Mouse (Mus musculus) liver, embryonic 15.5 days (tissue): ENCODE data around the gene Spata13. TPM values are rescaled to one million over a fixed set of nuclear protein-coding genes. Genes with fewer than 3 reads are reported as not detected.

ENCODE experiments used
- ATAC-seq: fragments of 200-750 bp; cut with Nextera tagmentation; 2 replicates; pipeline ENCODE4 v1.8.0; 2017; ENCODE audit warnings: moderate number of reproducible peaks, mild to moderate bottlenecking, moderate library complexity; ENCODE audit not compliant: insufficient read depth
- H3K27ac ChIP-seq: fragments of 300-500 bp; sonication (generic); replicated peaks from 2 replicates; pipeline ENCODE4 v1.5.1; 2015; ENCODE audit warnings: mild to moderate bottlenecking, inconsistent platforms
- H3K27me3 ChIP-seq: fragments of 300-500 bp; sonication (generic); 2 replicates; pipeline ENCODE4 v1.6.1; 2015; ENCODE audit warnings: mild to moderate bottlenecking, inconsistent platforms
- H3K36me3 ChIP-seq: fragments of 300-500 bp; sonication (generic); replicated peaks from 2 replicates; pipeline ENCODE4 v1.6.1; 2015; ENCODE audit warnings: moderate library complexity, mild to moderate bottlenecking, inconsistent platforms
- H3K4me1 ChIP-seq: fragments of 300-500 bp; sonication (generic); replicated peaks from 2 replicates; pipeline ENCODE4 v1.6.1; 2015; ENCODE audit warnings: inconsistent platforms
- H3K4me2 ChIP-seq: fragments of 300-500 bp; sonication (generic); 2 replicates; pipeline ENCODE4 v1.6.1; 2015; ENCODE audit warnings: moderate library complexity, mild to moderate bottlenecking, inconsistent platforms
- H3K4me3 ChIP-seq: fragments of 300-500 bp; sonication (generic); replicated peaks from 2 replicates; pipeline ENCODE4 v1.5.1; 2015; ENCODE audit warnings: mild to moderate bottlenecking, inconsistent platforms
- H3K9ac ChIP-seq: fragments of 300-500 bp; sonication (generic); 2 replicates; pipeline ENCODE4 v1.6.1; 2015; ENCODE audit warnings: moderate library complexity, mild to moderate bottlenecking, inconsistent platforms
- H3K9me3 ChIP-seq: fragments of 300-500 bp; sonication (generic); replicated peaks from 2 replicates; pipeline ENCODE4 v1.6.1; 2016; ENCODE audit warnings: inconsistent platforms
- WGBS: fragments of 180-500 bp; shearing (Covaris S2); methylation state at CpG from one replicate; pipeline ENCODE4 v1.1.7; 2015; ENCODE audit warnings: mixed read lengths; ENCODE audit not compliant: insufficient replicate concordance; 5-methylcytosine and 5-hydroxymethylcytosine counted together
- polyA plus RNA-seq: library from polyadenylated mRNA; unstranded; fragments of >200 nt; fragmentation: Nextera tagmentation; extraction: Ambion mirVana; gene quantifications from 2 replicates; pipeline ENCODE4 v1.2.1, GENCODE M21; 2015

Gene Spata13
- polyA plus RNA-seq, 1 experiment from 2014 or later: 18.2 TPM

DNA sequence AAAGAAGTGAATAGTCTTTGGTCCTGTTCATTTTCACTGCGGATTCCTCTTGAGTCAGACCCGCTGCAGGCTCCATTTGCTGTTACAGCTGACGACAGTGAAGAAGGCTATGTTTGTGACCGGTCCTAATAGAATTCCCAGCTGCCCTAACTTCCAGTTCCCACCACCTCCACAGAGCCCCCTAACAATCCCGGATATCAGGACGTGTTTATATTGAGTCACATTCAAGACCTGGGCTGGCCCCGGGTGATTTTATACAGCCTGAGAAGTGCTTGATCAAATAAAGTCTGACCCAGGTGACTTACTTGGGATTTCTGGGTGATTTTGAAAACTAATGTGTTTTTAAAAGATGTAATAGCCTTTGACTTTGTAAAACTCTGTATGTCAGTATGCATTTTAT is 129.0 kb downstream of the Spata13 start:
- no peak overlapping the region for H3K4me3 ChIP-seq
- 74% methylated on average over 7 of the region's 7 CpGs for WGBS
- H3K9ac ChIP-seq: no peak overlapping the region
- ATAC-seq: no peak
- no peak overlapping the region for H3K4me2 ChIP-seq
- H3K27ac ChIP-seq: no peak overlapping the region
- no peaks in the 10 kb centered on the region for H3K9me3 ChIP-seq
- no peaks in the 10 kb centered on the region for H3K27me3 ChIP-seq
- H3K36me3 ChIP-seq: peaks cover 43% of the 10 kb centered on the region
- peaks cover 8% of the 10 kb centered on the region; the same call in 1 of the 2 replicates for H3K4me1 ChIP-seq

DNA sequence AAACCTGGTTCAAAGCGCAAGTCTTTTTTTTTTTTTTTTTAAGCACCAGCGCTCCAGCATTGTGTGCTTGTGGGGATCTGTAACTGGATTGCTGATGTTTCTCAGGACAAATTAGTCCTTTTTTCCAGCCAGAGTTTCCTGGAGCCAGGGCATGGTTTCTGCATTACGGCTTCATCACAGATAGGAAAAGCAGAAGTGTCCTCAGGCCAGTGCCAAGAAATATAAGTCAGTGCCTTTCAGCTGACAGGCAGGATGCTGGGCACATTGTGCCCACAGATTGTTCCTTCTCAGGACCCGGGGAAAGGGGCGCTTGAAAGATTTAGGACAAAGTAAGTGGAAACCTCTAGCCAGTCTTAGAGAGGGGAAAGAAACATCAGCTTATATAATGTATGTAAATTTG is 129.9 kb downstream of the Spata13 start:
- Histone ChIP-seq H3K4me2 (no peak overlapping the region), H3K9me3 (no peaks in the 10 kb centered on the region), H3K27ac (no peak overlapping the region), H3K4me3 (no peak overlapping the region), H3K36me3 (peaks cover 35% of the 10 kb centered on the region), H3K4me1 (peaks cover 8% of the 10 kb centered on the region; the same call in 1 of the 2 replicates), H3K27me3 (no peaks in the 10 kb centered on the region), H3K9ac (no peak overlapping the region)
- no peak for ATAC-seq
- 69% methylated on average over 5 of the region's 5 CpGs for WGBS

DNA sequence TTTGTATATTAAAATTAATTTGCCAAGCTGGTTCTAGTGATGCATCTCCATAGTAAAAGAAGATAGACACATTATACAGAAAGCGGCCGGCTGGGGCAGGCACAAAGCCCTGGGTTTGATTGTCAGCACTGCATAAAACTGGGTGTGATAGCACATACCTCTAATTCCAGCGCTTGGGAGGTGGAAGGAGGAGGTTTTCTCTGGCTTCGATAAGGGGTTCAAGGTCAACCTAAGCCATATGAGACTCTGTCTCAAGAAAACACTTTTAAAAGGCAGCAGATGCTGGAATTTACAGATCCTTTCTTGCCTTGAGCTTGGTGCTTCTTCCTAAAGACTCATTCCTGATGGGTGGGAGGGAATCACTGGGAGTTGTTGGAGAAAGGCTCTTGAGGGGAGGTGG is 130.7 kb downstream of the Spata13 start:
- Histone ChIP-seq H3K27me3 (no peaks in the 10 kb centered on the region), H3K36me3 (peaks cover 27% of the 10 kb centered on the region), H3K4me2 (no peak overlapping the region), H3K27ac (no peak overlapping the region), H3K9me3 (no peaks in the 10 kb centered on the region), H3K4me3 (no peak overlapping the region), H3K9ac (no peak overlapping the region), H3K4me1 (peaks cover 8% of the 10 kb centered on the region; the same call in 1 of the 2 replicates)
- no peak for ATAC-seq
- 79% methylated on average over 4 of the region's 4 CpGs for WGBS

DNA sequence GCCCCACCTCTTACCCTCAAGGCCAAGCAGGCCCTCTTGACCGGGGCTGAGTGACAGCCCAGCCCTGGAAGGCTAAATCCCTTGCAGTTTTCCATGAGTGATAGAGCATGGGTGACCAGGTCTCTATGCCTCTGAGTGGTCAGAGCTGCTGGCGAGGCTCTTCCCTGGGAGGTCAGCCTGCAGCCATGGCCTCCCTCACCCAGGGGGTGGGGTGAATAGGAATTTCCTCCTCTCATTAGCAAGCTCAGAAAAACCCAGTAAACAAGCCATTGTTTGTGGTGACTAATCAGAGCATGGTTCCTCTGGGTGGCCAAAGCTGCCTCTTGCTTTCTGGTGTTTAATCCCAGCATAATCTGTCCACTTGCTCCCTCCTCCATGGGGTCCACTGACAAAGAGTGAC is 131.2 kb downstream of the Spata13 start:
- Histone ChIP-seq H3K36me3 (peaks cover 23% of the 10 kb centered on the region), H3K9ac (no peak overlapping the region), H3K27me3 (no peaks in the 10 kb centered on the region), H3K9me3 (no peaks in the 10 kb centered on the region), H3K4me1 (peaks cover 8% of the 10 kb centered on the region; the same call in 1 of the 2 replicates), H3K4me3 (no peak overlapping the region), H3K27ac (0 out of 2 replicates have a peak overlapping the region, but pooled peaks have one; percentile 9), H3K4me2 (no peak overlapping the region)
- 68% methylated on average over 2 of the region's 2 CpGs for WGBS
- ATAC-seq: no peak

DNA sequence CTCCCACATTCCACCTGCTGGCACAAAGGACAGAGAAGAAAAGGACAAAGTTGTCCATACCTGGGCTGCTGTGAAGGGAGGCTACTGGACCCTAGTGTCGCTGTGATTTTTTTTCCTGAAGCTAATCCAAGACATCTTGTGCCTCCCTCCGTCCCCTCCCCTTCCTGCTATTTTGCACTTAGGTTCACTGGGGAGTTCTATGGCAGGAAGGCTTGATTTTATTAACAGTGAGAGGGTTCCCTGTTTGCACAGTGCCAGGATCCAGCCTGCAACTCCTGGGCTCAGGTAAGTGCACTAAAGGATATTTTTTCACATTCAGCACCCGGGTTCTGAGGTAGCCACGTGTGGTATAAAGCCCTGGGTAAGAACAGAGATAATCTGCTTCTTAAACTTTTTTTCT is 134.1 kb downstream of the Spata13 start, which contains the start of gene C1qtnf9:
C1qtnf9 (plus strand) TSS at position 251 of the 400 bp plus-strand sequence.
- Histone ChIP-seq H3K9me3 (no peaks in the 10 kb centered on the region), H3K36me3 (no peaks in the 10 kb centered on the region; the same call in 1 of the 2 replicates), H3K9ac (no peak within 1 kb of the TSS), H3K4me2 (no peak within 1 kb of the TSS), H3K4me3 (no peak within 1 kb of the TSS), H3K27me3 (no peaks in the 10 kb centered on the region), H3K4me1 (peaks cover 11% of the 10 kb centered on the region; the same call in 1 of the 2 replicates), H3K27ac (no peak within 1 kb of the TSS)
- ATAC-seq: no peak
- 54% methylated on average over 4 of the region's 4 CpGs for WGBS

DNA sequence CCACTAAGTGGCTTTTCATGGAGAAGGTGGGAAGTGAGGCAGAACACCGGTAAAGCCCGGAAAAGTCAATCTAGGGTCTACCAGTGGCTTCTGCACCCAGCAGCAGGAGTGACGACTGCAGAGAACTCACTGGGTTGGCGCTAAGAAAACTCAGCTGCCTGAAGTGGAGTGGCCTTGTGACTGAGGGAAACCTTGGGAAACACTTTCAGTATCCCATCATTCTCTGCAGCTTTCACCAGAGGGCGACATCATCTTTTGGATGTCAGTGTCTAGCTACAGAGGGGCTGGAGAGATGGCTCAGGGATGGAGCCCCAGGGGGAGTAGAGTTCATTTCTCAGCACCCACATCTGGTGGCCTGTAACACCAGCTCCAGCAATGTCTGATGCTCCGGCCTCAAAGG is 135.5 kb downstream of the Spata13 start:
- WGBS: 54% methylated on average over 6 of the region's 6 CpGs
- no peak overlapping the region for H3K27ac ChIP-seq
- no peaks in the 10 kb centered on the region for H3K27me3 ChIP-seq
- H3K36me3 ChIP-seq: no peaks in the 10 kb centered on the region
- H3K4me1 ChIP-seq: peaks cover 11% of the 10 kb centered on the region; the same call in 1 of the 2 replicates
- H3K4me3 ChIP-seq: no peak overlapping the region
- H3K4me2 ChIP-seq: no peak overlapping the region
- no peak for ATAC-seq
- no peak overlapping the region for H3K9ac ChIP-seq
- H3K9me3 ChIP-seq: no peaks in the 10 kb centered on the region

DNA sequence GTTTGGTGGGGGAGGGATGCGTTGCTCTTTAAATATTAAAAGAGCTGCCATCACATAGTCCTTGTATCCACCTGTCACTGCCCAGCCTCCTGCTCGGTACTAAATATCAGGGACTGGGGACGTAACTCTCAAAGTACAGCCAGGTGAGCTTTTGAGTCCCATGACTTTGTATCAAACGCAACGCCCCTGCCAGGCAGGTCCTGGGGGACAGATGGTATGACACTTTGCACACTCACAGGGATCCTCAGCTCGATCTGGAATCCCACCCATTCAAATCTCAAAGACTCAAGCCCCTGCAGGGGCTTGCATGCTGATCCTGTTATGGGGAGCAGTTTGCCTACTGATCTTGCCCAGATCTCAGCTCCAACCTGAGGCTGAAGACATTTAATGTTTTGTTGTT is 136.8 kb downstream of the Spata13 start:
- Histone ChIP-seq H3K4me1 (0 out of 2 replicates have a peak, but pooled peaks cover 2% of the 10 kb centered on the region), H3K9ac (no peak overlapping the region), H3K4me2 (no peak overlapping the region; the same call in 1 of the 2 replicates), H3K9me3 (no peaks in the 10 kb centered on the region), H3K36me3 (no peaks in the 10 kb centered on the region), H3K27ac (no peak overlapping the region), H3K4me3 (no peak overlapping the region), H3K27me3 (no peaks in the 10 kb centered on the region)
- WGBS: 66% methylated on average over 6 of the region's 6 CpGs
- no peak for ATAC-seq

DNA sequence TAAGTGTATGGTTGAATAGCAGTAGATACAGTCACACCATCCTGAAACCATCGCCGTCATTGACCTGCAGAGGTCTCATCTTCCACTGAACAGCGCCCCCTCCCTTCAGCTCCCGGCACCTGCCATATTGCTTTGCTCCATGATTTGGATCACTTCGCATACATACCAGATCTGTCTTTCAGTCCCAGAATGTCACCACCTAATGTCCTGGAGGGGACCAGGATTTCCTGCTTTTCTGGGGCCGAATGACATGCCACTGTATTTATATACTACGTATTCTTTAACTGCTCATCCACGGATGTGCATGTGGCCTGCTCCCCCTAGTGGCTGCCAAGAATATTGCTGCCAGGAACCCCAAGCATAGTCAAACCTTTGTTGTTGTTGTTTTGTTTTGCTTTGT is 137.3 kb downstream of the Spata13 start:
- Histone ChIP-seq H3K9ac (no peak overlapping the region), H3K4me3 (peak overlapping the region; percentile 37), H3K4me1 (0 out of 2 replicates have a peak, but pooled peaks cover 2% of the 10 kb centered on the region), H3K36me3 (no peaks in the 10 kb centered on the region), H3K4me2 (peak overlapping the region; percentile 62), H3K27ac (no peak overlapping the region), H3K27me3 (no peaks in the 10 kb centered on the region), H3K9me3 (no peaks in the 10 kb centered on the region)
- no peak for ATAC-seq
- WGBS: 5% methylated on average over 8 of the region's 8 CpGs

DNA sequence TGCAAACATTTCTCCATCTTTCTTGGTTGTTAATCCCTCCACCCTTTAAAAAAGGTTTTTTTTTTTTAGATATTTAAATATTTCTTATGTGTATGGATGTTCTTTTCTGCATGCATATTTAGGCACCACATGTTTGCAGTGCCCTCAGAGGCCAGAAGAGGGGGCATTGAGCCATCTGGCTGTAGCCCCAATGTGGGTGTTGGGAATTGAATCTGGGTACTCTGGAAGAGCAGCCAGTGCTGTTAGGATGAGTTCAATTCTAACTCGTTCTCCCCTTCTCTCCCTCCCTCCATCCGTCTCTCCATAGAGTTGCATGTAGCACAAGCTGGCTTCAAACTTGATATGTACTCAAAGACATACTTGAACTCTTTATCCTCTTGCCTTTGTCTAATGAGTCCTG is 139.7 kb downstream of the Spata13 start:
- 0 out of 2 replicates have a peak, but pooled peaks cover 9% of the 10 kb centered on the region for H3K4me1 ChIP-seq
- no peak for ATAC-seq
- no peak overlapping the region for H3K9ac ChIP-seq
- H3K27me3 ChIP-seq: no peaks in the 10 kb centered on the region
- H3K4me3 ChIP-seq: no peak overlapping the region
- no peaks in the 10 kb centered on the region for H3K9me3 ChIP-seq
- WGBS: 64% methylated on average over 2 of the region's 2 CpGs
- H3K27ac ChIP-seq: no peak overlapping the region
- H3K4me2 ChIP-seq: no peak overlapping the region
- no peaks in the 10 kb centered on the region for H3K36me3 ChIP-seq

DNA sequence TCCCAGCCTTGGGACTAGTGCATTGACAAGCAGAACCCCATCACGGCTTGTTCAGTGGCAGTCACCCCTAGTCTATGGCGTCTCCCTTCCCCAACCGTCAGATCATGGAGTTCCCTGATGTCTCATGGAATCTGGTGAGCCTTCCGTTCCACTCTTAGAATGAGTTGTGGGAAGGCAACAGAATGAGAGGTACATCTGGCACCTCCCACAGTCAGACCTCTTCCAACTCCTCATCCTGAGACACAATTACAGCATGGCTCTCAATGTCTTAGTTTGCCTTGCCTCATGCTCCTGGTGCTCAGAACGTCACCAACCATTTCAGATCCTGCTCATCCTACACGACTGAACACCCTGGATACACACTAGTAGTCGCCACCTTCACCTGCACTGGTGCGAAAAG is 142.7 kb downstream of the Spata13 start:
- no peak overlapping the region for H3K4me3 ChIP-seq
- WGBS: 67% methylated on average over 8 of the region's 8 CpGs
- no peak overlapping the region for H3K9ac ChIP-seq
- H3K9me3 ChIP-seq: no peaks in the 10 kb centered on the region
- no peak overlapping the region for H3K27ac ChIP-seq
- peaks cover 3% of the 10 kb centered on the region; the same call in 1 of the 2 replicates for H3K27me3 ChIP-seq
- 0 out of 2 replicates have a peak, but pooled peaks cover 6% of the 10 kb centered on the region for H3K4me1 ChIP-seq
- no peak overlapping the region for H3K4me2 ChIP-seq
- H3K36me3 ChIP-seq: no peaks in the 10 kb centered on the region
- ATAC-seq: no peak

DNA sequence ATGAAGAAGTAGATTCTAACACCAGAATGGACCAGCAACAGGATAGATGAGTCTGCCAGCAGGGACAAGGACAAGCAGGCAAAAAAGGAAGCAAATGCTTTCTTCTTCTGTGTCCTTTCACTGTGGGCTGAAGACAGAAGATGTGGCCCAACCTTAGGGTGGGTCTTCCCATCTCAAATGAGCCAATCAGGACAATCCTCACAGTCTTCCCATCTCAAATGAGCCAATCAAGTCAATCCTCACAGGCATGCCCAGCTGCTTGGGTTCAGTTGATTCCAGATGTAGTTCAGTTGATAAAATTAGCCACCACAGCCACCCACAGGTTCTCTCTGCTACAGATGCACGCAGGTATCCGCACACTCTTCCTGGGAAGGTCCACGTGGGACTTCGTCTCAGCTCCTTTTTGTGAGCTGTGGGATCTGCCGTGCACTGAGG is 143.7 kb downstream of the Spata13 start:
- Histone ChIP-seq H3K9me3 (no peaks in the 10 kb centered on the region), H3K4me2 (no peak overlapping the region), H3K27ac (no peak overlapping the region), H3K27me3 (peaks cover 6% of the 10 kb centered on the region), H3K9ac (no peak overlapping the region), H3K4me1 (0 out of 2 replicates have a peak, but pooled peaks cover 6% of the 10 kb centered on the region), H3K36me3 (no peaks in the 10 kb centered on the region), H3K4me3 (no peak overlapping the region)
- ATAC-seq: no peak; the same call in 1 of the 2 replicates
- WGBS: 73% methylated on average over 5 of the region's 5 CpGs

DNA sequence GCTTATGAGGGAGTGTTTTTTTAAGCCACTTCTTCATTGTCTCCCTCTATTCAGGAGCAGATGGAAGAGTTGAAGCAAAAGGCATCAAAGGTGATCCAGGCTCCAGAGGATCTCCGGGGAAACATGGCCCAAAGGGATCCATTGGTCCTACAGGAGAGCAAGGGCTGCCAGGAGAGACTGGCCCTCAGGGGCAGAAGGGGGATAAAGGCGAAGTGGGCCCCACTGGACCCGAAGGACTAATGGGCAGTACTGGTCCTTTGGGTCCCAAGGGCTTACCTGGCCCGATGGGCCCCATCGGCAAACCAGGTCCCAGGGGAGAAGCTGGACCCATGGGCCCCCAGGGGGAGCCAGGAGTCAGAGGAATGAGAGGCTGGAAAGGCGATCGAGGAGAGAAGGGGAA is 145.4 kb downstream of the Spata13 start:
- peaks cover 16% of the 10 kb centered on the region; the same call in 1 of the 2 replicates for H3K4me1 ChIP-seq
- no peaks in the 10 kb centered on the region for H3K9me3 ChIP-seq
- no peak for ATAC-seq
- peaks cover 6% of the 10 kb centered on the region for H3K27me3 ChIP-seq
- no peak overlapping the region for H3K4me3 ChIP-seq
- H3K9ac ChIP-seq: no peak overlapping the region
- WGBS: 84% methylated on average over 7 of the region's 7 CpGs
- no peak overlapping the region for H3K27ac ChIP-seq
- no peak overlapping the region for H3K4me2 ChIP-seq
- no peaks in the 10 kb centered on the region for H3K36me3 ChIP-seq
